ENCODE assay signal across 11 mouse cellular contexts in the genomic region with DNA sequence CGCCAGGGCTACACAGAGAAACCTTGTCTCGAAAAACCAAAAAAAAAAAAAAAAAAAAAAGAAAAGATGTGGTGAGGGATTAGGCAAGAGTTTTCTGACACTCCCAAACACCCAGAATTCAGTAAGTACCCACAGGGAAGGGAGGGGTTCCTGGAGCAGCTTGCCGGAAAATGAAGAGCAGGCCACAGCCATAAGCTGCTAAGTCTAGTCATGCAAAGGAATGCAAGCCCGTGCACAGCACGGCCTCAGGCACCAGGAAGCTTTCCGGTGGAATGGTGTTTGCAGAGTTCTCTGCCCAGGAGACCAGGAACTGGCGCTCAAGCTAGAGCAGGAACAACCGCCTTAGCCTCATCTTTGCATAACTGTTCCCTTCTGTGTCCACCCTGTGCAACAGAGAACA. TPM values are rescaled to one million over a fixed set of nuclear protein-coding genes. Genes with fewer than 3 reads are reported as not detected.
A peak's percentile ranks its signal among the peaks of the same experiment; 100 is the strongest.
DNase-seq lines count a peak whose midpoint lies in the region; ATAC-seq and TF ChIP-seq lines count a peak whose summit lies in the region.
"Had no signal": no experiment of that assay in that cellular context is flagged by ENCODE, and none has a peak within 500 bp of the region (broad histone marks: within the 10 kb centered on the region; RNA-seq: fewer than 3 reads in every experiment).

No protein-coding gene starts in this region.

- TF ChIP-seq CTCF in ES-Bruce4 (IDR thresholded peaks at IDR 0.05; ENCODE audit: low read depth, low read length): no peak

- no peak overlapping the region for H3K4me3 ChIP-seq in kidney, embryonic 16.5 days (ENCODE audit: low read length)
- H3K4me3 ChIP-seq in ES-Bruce4 (ENCODE audit: low read depth, low read length): peak overlapping the region; percentile 53
- H3K4me3 ChIP-seq in embryonic facial prominence, embryonic 13.5 days: no peak overlapping the region
- H3K4me3 ChIP-seq: erythroblast, embryonic 14.5 days; gastrocnemius, adult 2 months had no signal

- intact Hi-C loops in gastrocnemius, postnatal 36 days (cut with DNase I): no loop called here

- no peak overlapping the region for H3K9ac ChIP-seq in kidney, embryonic 16.5 days (replicated peaks; ENCODE audit: low read length)
- peak overlapping the region; percentile 97 for H3K9ac ChIP-seq in ES-Bruce4 (ENCODE audit: low read depth, poor library complexity, severe bottlenecking)
- peak overlapping the region; percentile 41; the same call in 1 of the 2 replicates for H3K9ac ChIP-seq in embryonic facial prominence, embryonic 13.5 days

- no peaks in the 10 kb centered on the region for H3K27me3 ChIP-seq in kidney, embryonic 16.5 days (ENCODE audit: insufficient read depth, low read length)
- H3K27me3 ChIP-seq in ES-Bruce4 (ENCODE audit: control insufficient read depth, insufficient read depth, low read length, poor library complexity, severe bottlenecking): no peaks in the 10 kb centered on the region
- no peaks in the 10 kb centered on the region for H3K27me3 ChIP-seq in embryonic facial prominence, embryonic 13.5 days

- H3K9me3 ChIP-seq in kidney, embryonic 16.5 days (ENCODE audit: low read length): no peaks in the 10 kb centered on the region
- H3K9me3 ChIP-seq in ES-Bruce4 (replicated peaks; ENCODE audit: control insufficient read depth, insufficient read depth, low read length, poor library complexity, severe bottlenecking): no peaks in the 10 kb centered on the region
- no peaks in the 10 kb centered on the region for H3K9me3 ChIP-seq in embryonic facial prominence, embryonic 13.5 days

- H3K36me3 ChIP-seq in kidney, embryonic 16.5 days (ENCODE audit: insufficient read depth, low read length): peaks cover 23% of the 10 kb centered on the region
- peaks cover 29% of the 10 kb centered on the region for H3K36me3 ChIP-seq in ES-Bruce4 (ENCODE audit: control insufficient read depth, insufficient read depth, low read length, poor library complexity, severe bottlenecking)
- peaks cover 46% of the 10 kb centered on the region for H3K36me3 ChIP-seq in embryonic facial prominence, embryonic 13.5 days

- H3K4me1 ChIP-seq in kidney, embryonic 16.5 days (ENCODE audit: insufficient read depth, low read length): peaks cover 17% of the 10 kb centered on the region
- no peaks in the 10 kb centered on the region for H3K4me1 ChIP-seq in ES-Bruce4 (ENCODE audit: control insufficient read depth, insufficient read depth, low read length)
- H3K4me1 ChIP-seq in embryonic facial prominence, embryonic 13.5 days: peaks cover 27% of the 10 kb centered on the region

- whole genome bisulfite sequencing in kidney, embryonic 16.5 days: 59% methylated on average over 8 of the region's 8 CpGs
- 16% methylated on average over 8 of the region's 8 CpGs for WGBS in embryonic facial prominence, embryonic 13.5 days

- no peak for ATAC-seq in kidney, embryonic 16.5 days (ENCODE audit: low FRiP score, low TSS enrichment)
- no peak; the same call in 1 of the 2 replicates for ATAC-seq in embryonic facial prominence, embryonic 13.5 days (ENCODE audit: insufficient number of reproducible peaks, insufficient read depth, low FRiP score, low TSS enrichment, low read depth)
- peak; percentile 50 for ATAC-seq in megakaryocyte, adult 5-6 weeks (ENCODE audit: poor library complexity, severe bottlenecking)
- ATAC-seq: midbrain, embryonic 16.5 days had no signal

- no peak for DNase-seq in kidney, adult 9 months
- no peak for DNase-seq in gastrocnemius, postnatal 36 days
- DNase-seq in cerebellum, postnatal 14 days: no peak
- DNase-seq in spleen, postnatal 10 days (ENCODE audit: low spot score in 2 of 2): no peak
- DNase-seq: gastrocnemius, adult 2 months had no signal

- H3K27ac ChIP-seq in kidney, embryonic 16.5 days (ENCODE audit: low read length): peak overlapping the region; percentile 79
- peak overlapping the region; percentile 96 for H3K27ac ChIP-seq in ES-Bruce4 (ENCODE audit: insufficient read depth, low read length)
- peak overlapping the region; percentile 77 for H3K27ac ChIP-seq in embryonic facial prominence, embryonic 13.5 days
- H3K27ac ChIP-seq: gastrocnemius, adult 2 months had no signal

- TF ChIP-seq POLR2A in ES-Bruce4 (IDR thresholded peaks at IDR 0.05; ENCODE audit: insufficient read depth, low read length): no peak

- no peak overlapping the region for H3K4me2 ChIP-seq in kidney, embryonic 16.5 days (replicated peaks; ENCODE audit: low read depth, low read length)
- no peak overlapping the region for H3K4me2 ChIP-seq in embryonic facial prominence, embryonic 13.5 days

- peak; percentile 62; the same call in 1 of the 2 replicates for TF ChIP-seq EP300 in ES-Bruce4 (IDR thresholded peaks at IDR 0.05; ENCODE audit: insufficient read depth, low read depth, low read length)

RNA-seq across cellular contexts. Expression of a gene that starts 1.9 kb away (rescaled TPM):
- 1,084 and 1,349 TPM in 2 replicates for polyA plus RNA-seq in kidney, embryonic 16.5 days (2015; fragmentation: Nextera tagmentation; extraction: Ambion mirVana)
- polyA plus RNA-seq in ES-Bruce4 (2011; ENCODE audit: insufficient read depth, insufficient read length, low read depth, missing spikeins): 2,572 and 2,592 TPM in 2 replicates
- polyA plus RNA-seq in embryonic facial prominence, embryonic 13.5 days (2015; fragmentation: Nextera tagmentation; extraction: Ambion mirVana): 1,270 and 1,597 TPM in 2 replicates
- total RNA-seq in megakaryocyte, adult 5-6 weeks (2015): 726 and 746 TPM in 2 replicates
- total RNA-seq in megakaryocyte, adult 5-6 weeks (2017): 1,905 and 2,227 TPM in 2 replicates
- 100 to 1,000 TPM; 328 to 417 TPM for total RNA-seq in gastrocnemius, postnatal 36 days (2021)

RNA-seq across cellular contexts. Expression of a gene that starts 16.9 kb away (rescaled TPM):
- polyA plus RNA-seq in kidney, embryonic 16.5 days (2015; fragmentation: Nextera tagmentation; extraction: Ambion mirVana): 1.8 and 2.1 TPM in 2 replicates
- polyA plus RNA-seq in ES-Bruce4 (2011; ENCODE audit: insufficient read depth, insufficient read length, low read depth, missing spikeins): 2.9 and 3.2 TPM in 2 replicates
- polyA plus RNA-seq in embryonic facial prominence, embryonic 13.5 days (2015; fragmentation: Nextera tagmentation; extraction: Ambion mirVana): 1.6 and 2.6 TPM in 2 replicates
- total RNA-seq in megakaryocyte, adult 5-6 weeks (2015): 0.11 TPM in 1 of 2 replicates, not detected in the other
- 0.22 and 0.98 TPM in 2 replicates for total RNA-seq in megakaryocyte, adult 5-6 weeks (2017)
- under 1 TPM in 1 of 2 experiments, not detected in 1; 0.23 TPM for total RNA-seq in gastrocnemius, postnatal 36 days (2021)

RNA-seq across cellular contexts. Expression of a gene that starts 37.5 kb away (rescaled TPM):
- polyA plus RNA-seq in kidney, embryonic 16.5 days (2015; fragmentation: Nextera tagmentation; extraction: Ambion mirVana): 56.6 and 59.1 TPM in 2 replicates
- polyA plus RNA-seq in ES-Bruce4 (2011; ENCODE audit: insufficient read depth, insufficient read length, low read depth, missing spikeins): 79.3 and 99.6 TPM in 2 replicates
- polyA plus RNA-seq in embryonic facial prominence, embryonic 13.5 days (2015; fragmentation: Nextera tagmentation; extraction: Ambion mirVana): 47.9 and 49.8 TPM in 2 replicates
- total RNA-seq in megakaryocyte, adult 5-6 weeks (2015): 39.2 and 40.0 TPM in 2 replicates
- 34.3 and 56.2 TPM in 2 replicates for total RNA-seq in megakaryocyte, adult 5-6 weeks (2017)
- 10 to 100 TPM; 60.6 to 71.8 TPM for total RNA-seq in gastrocnemius, postnatal 36 days (2021)

RNA-seq across cellular contexts. Expression of a gene that starts 57.8 kb away (rescaled TPM):
- polyA plus RNA-seq in kidney, embryonic 16.5 days (2015; fragmentation: Nextera tagmentation; extraction: Ambion mirVana): 10.5 and 12.6 TPM in 2 replicates
- 2.2 and 2.9 TPM in 2 replicates for polyA plus RNA-seq in ES-Bruce4 (2011; ENCODE audit: insufficient read depth, insufficient read length, low read depth, missing spikeins)
- polyA plus RNA-seq in embryonic facial prominence, embryonic 13.5 days (2015; fragmentation: Nextera tagmentation; extraction: Ambion mirVana): 29.4 and 37.6 TPM in 2 replicates
- not detected in 2 replicates for total RNA-seq in megakaryocyte, adult 5-6 weeks (2015)
- total RNA-seq in megakaryocyte, adult 5-6 weeks (2017): not detected in 2 replicates
- 1 to 10 TPM; 2.8 to 3.0 TPM for total RNA-seq in gastrocnemius, postnatal 36 days (2021)

RNA-seq across cellular contexts. Expression of a gene that starts 58.2 kb away (rescaled TPM):
- 25.6 and 30.4 TPM in 2 replicates for polyA plus RNA-seq in kidney, embryonic 16.5 days (2015; fragmentation: Nextera tagmentation; extraction: Ambion mirVana)
- polyA plus RNA-seq in ES-Bruce4 (2011; ENCODE audit: insufficient read depth, insufficient read length, low read depth, missing spikeins): 146 and 148 TPM in 2 replicates
- polyA plus RNA-seq in embryonic facial prominence, embryonic 13.5 days (2015; fragmentation: Nextera tagmentation; extraction: Ambion mirVana): 40.9 and 44.1 TPM in 2 replicates
- 86.2 and 87.9 TPM in 2 replicates for total RNA-seq in megakaryocyte, adult 5-6 weeks (2015)
- 90.5 and 102 TPM in 2 replicates for total RNA-seq in megakaryocyte, adult 5-6 weeks (2017)
- 10 to 100 TPM; 47.4 to 55.4 TPM for total RNA-seq in gastrocnemius, postnatal 36 days (2021)
